Mouse (Mus musculus) liver, embryonic 14 days (tissue): Measurements from ENCODE around the gene Tmem252. TPM values are rescaled to one million over a fixed set of nuclear protein-coding genes. Genes with fewer than 3 reads are reported as not detected.

Source experiments
- polyA plus RNA-seq: library from polyadenylated mRNA; depleted of rRNA; stranded (reverse); fragments of >200 nt; gene quantifications from 2 replicates; pipeline ENCODE4 v1.2.3, GENCODE M21; 2012; rRNA removed

Gene Tmem252
- 0.02 and 0.03 TPM in 2 replicates for polyA plus RNA-seq

GRCm38 (mm10) chr19:24673762-24674161, at the start of gene Tmem252:
Gene Tmem252, plus strand, starts transcription at chr19:24674008.

Other genes starting within 250 kb of the Tmem252 start
- 13.0 and 16.4 TPM in 2 replicates for gene Fam122a, start 196.7 kb upstream of the Tmem252 start, polyA plus RNA-seq
- 6.8 and 8.6 TPM in 2 replicates for gene Pip5k1b, start 118.1 kb upstream of the Tmem252 start, polyA plus RNA-seq
- 0.22 and 0.61 TPM in 2 replicates for gene Pgm5, start 187.8 kb downstream of the Tmem252 start, polyA plus RNA-seq
- 47.7 and 53.9 TPM in 2 replicates for gene Gm10053, start 201.7 kb downstream of the Tmem252 start, polyA plus RNA-seq
- 0.01 TPM in 1 of 2 replicates, not detected in the other for gene Foxd4, start 227.2 kb downstream of the Tmem252 start, polyA plus RNA-seq